7 mouse cellular contexts compared by ENCODE assay signal in genomic region chr9:44408693-44409092, GRCm38 (mm10). TPM values are rescaled to one million over a fixed set of nuclear protein-coding genes. Genes with fewer than 3 reads are reported as not detected.
DNase-seq lines count a peak whose midpoint lies in the region; ATAC-seq and TF ChIP-seq lines count a peak whose summit lies in the region.
"Not testable (repeated sequence)": the region's sequence is repeated elsewhere in the genome, so short reads cannot be mapped to it uniquely, and the experiment has no call there.

No protein-coding gene starts in this region.

- not testable (repeated sequence) for ATAC-seq in forebrain, embryonic 14.5 days; heart, embryonic 16.5 days (replicated peaks; ENCODE audit: extremely low read depth, insufficient read depth, low FRiP score); intestine, embryonic 16.5 days; limb, embryonic 14.5 days (ENCODE audit: low FRiP score, low read depth); lung, embryonic 16.5 days (ENCODE audit: low read depth)

- H3K9me3 ChIP-seq in embryonic facial prominence, embryonic 10.5 days; forebrain, embryonic 14.5 days (replicated peaks; ENCODE audit: control insufficient read depth, low read length); heart, embryonic 16.5 days (replicated peaks; ENCODE audit: control insufficient read depth, low read length); intestine, embryonic 16.5 days (ENCODE audit: control insufficient read depth, low read length); limb, embryonic 14.5 days (ENCODE audit: control insufficient read depth, low read length); lung, embryonic 16.5 days (ENCODE audit: control insufficient read depth, low read length): not testable (repeated sequence)

- not testable (repeated sequence) for H3K27me3 ChIP-seq in embryonic facial prominence, embryonic 10.5 days (replicated peaks; ENCODE audit: low read depth, poor library complexity, severe bottlenecking); forebrain, embryonic 14.5 days (replicated peaks; ENCODE audit: control insufficient read depth, insufficient read depth, low read length); heart, embryonic 16.5 days (ENCODE audit: control insufficient read depth, insufficient read depth, low read length); intestine, embryonic 16.5 days (replicated peaks; ENCODE audit: control insufficient read depth, insufficient read depth, low read length); limb, embryonic 14.5 days (ENCODE audit: control insufficient read depth, insufficient read depth, low read length); lung, embryonic 16.5 days (ENCODE audit: control insufficient read depth, insufficient read depth, low read depth, low read length); myocyte (ENCODE audit: control insufficient read depth, insufficient read depth, insufficient read length)

- H3K4me2 ChIP-seq in forebrain, embryonic 14.5 days (ENCODE audit: low read length) = peak overlapping the region; percentile 76
- H3K4me2 ChIP-seq in heart, embryonic 16.5 days (ENCODE audit: low read depth, low read length) = peak overlapping the region; percentile 80
- H3K4me2 ChIP-seq in intestine, embryonic 16.5 days (ENCODE audit: low read depth, low read length) = peak overlapping the region; percentile 63
- peak overlapping the region; percentile 51 for H3K4me2 ChIP-seq in limb, embryonic 14.5 days (replicated peaks; ENCODE audit: low read depth, low read length, severe bottlenecking)
- H3K4me2 ChIP-seq in lung, embryonic 16.5 days (ENCODE audit: low read depth, low read length) = peak overlapping the region; percentile 81
- H3K4me2 ChIP-seq in myocyte (ENCODE audit: low read depth) = peak overlapping the region; percentile 93

- TF ChIP-seq POLR2A in limb, embryonic 14.5 days (IDR thresholded peaks at IDR 0.05; ENCODE audit: borderline replicate concordance, extremely low read depth, insufficient read depth, insufficient read length); myocyte (IDR thresholded peaks at IDR 0.05; ENCODE audit: insufficient read length, low read depth): not testable (repeated sequence)

- peaks cover 17% of the 10 kb centered on the region for H3K4me1 ChIP-seq in embryonic facial prominence, embryonic 10.5 days
- H3K4me1 ChIP-seq in forebrain, embryonic 14.5 days (ENCODE audit: control insufficient read depth, insufficient read depth, low read length); intestine, embryonic 16.5 days (ENCODE audit: control insufficient read depth, insufficient read depth, low read length); limb, embryonic 14.5 days (ENCODE audit: control insufficient read depth, insufficient read depth, low read length); lung, embryonic 16.5 days (replicated peaks; ENCODE audit: control insufficient read depth, insufficient read depth, low read length): not testable (repeated sequence)
- peaks cover 19% of the 10 kb centered on the region for H3K4me1 ChIP-seq in heart, embryonic 16.5 days (ENCODE audit: control insufficient read depth, insufficient read depth, low read length)

- H3K9ac ChIP-seq in forebrain, embryonic 14.5 days (ENCODE audit: low read length); heart, embryonic 16.5 days (ENCODE audit: low read length): not testable (repeated sequence)
- peak overlapping the region; percentile 87 for H3K9ac ChIP-seq in intestine, embryonic 16.5 days (ENCODE audit: low read depth, low read length)
- H3K9ac ChIP-seq in limb, embryonic 14.5 days (ENCODE audit: low read depth, low read length, severe bottlenecking) = peak overlapping the region; percentile 82; the same call in 1 of the 2 replicates
- H3K9ac ChIP-seq in lung, embryonic 16.5 days (ENCODE audit: low read length) = peak overlapping the region; percentile 92

- peaks cover 48% of the 10 kb centered on the region for H3K79me2 ChIP-seq in myocyte (ENCODE audit: control insufficient read depth, insufficient read depth)

- not testable (repeated sequence) for H3K27ac ChIP-seq in embryonic facial prominence, embryonic 10.5 days (replicated peaks); forebrain, embryonic 14.5 days (ENCODE audit: low read depth, low read length); heart, embryonic 16.5 days (ENCODE audit: low read length); intestine, embryonic 16.5 days (ENCODE audit: low read length); limb, embryonic 14.5 days (replicated peaks; ENCODE audit: low read depth, low read length); lung, embryonic 16.5 days (ENCODE audit: low read length)

- H3K4me3 ChIP-seq in embryonic facial prominence, embryonic 10.5 days = peak overlapping the region; percentile 81
- peak overlapping the region; percentile 81 for H3K4me3 ChIP-seq in forebrain, embryonic 14.5 days (ENCODE audit: low read depth, low read length)
- H3K4me3 ChIP-seq in heart, embryonic 16.5 days (ENCODE audit: low read length) = peak overlapping the region; percentile 76
- peak overlapping the region; percentile 76 for H3K4me3 ChIP-seq in intestine, embryonic 16.5 days (ENCODE audit: low read length)
- peak overlapping the region; percentile 81 for H3K4me3 ChIP-seq in limb, embryonic 14.5 days (replicated peaks; ENCODE audit: low read length)
- peak overlapping the region; percentile 89 for H3K4me3 ChIP-seq in lung, embryonic 16.5 days (ENCODE audit: low read length)
- peak overlapping the region; percentile 97 for H3K4me3 ChIP-seq in myocyte

- H3ac ChIP-seq in myocyte (ENCODE audit: control insufficient read depth, insufficient read length) = not testable (repeated sequence)

- 85% methylated on average over 9 of the region's 9 CpGs for WGBS in embryonic facial prominence, embryonic 10.5 days
- WGBS in forebrain, embryonic 14.5 days = 79% methylated on average over 9 of the region's 9 CpGs
- WGBS in heart, embryonic 16.5 days = 71% methylated on average over 9 of the region's 9 CpGs
- 76% methylated on average over 9 of the region's 9 CpGs for WGBS in intestine, embryonic 16.5 days
- 76% methylated on average over 9 of the region's 9 CpGs for WGBS in limb, embryonic 14.5 days
- WGBS in lung, embryonic 16.5 days = 77% methylated on average over 9 of the region's 9 CpGs

- H3K36me3 ChIP-seq in embryonic facial prominence, embryonic 10.5 days (replicated peaks) = peaks cover 78% of the 10 kb centered on the region
- peaks cover 67% of the 10 kb centered on the region for H3K36me3 ChIP-seq in forebrain, embryonic 14.5 days (ENCODE audit: control insufficient read depth, insufficient read depth, low read length)
- peaks cover 59% of the 10 kb centered on the region for H3K36me3 ChIP-seq in heart, embryonic 16.5 days (ENCODE audit: control insufficient read depth, insufficient read depth)
- peaks cover 25% of the 10 kb centered on the region for H3K36me3 ChIP-seq in intestine, embryonic 16.5 days (ENCODE audit: control insufficient read depth, insufficient read depth, low read length)
- peaks cover 65% of the 10 kb centered on the region for H3K36me3 ChIP-seq in limb, embryonic 14.5 days (ENCODE audit: control insufficient read depth, insufficient read depth, low read length)
- H3K36me3 ChIP-seq in lung, embryonic 16.5 days (ENCODE audit: control insufficient read depth, insufficient read depth, low read length) = peaks cover 44% of the 10 kb centered on the region
- H3K36me3 ChIP-seq in myocyte (ENCODE audit: control insufficient read depth, insufficient read depth) = peaks cover 50% of the 10 kb centered on the region

- not testable (repeated sequence) for DNase-seq in embryonic facial prominence, embryonic 10.5 days (ENCODE audit: low spot score); forebrain, embryonic 14.5 days (ENCODE audit: low spot score); limb, embryonic 14.5 days (ENCODE audit: low spot score)

RNA-seq across cellular contexts. Expression of gene Trappc4, which starts 1.3 kb away (rescaled TPM):
- 178 and 179 TPM in 2 replicates for polyA plus RNA-seq in embryonic facial prominence, embryonic 10.5 days (2016; fragmentation: Nextera tagmentation; extraction: Ambion mirVana)
- polyA plus RNA-seq in forebrain, embryonic 14.5 days (2014; fragmentation: Nextera tagmentation; extraction: Ambion mirVana) = 327 and 347 TPM in 2 replicates
- 84.4 and 90.3 TPM in 2 replicates for polyA plus RNA-seq in heart, embryonic 16.5 days (2015; fragmentation: Nextera tagmentation; extraction: Ambion mirVana)
- polyA plus RNA-seq in intestine, embryonic 16.5 days (2015; fragmentation: Nextera tagmentation; extraction: Ambion mirVana) = 110 and 122 TPM in 2 replicates
- 81.5 and 85.7 TPM in 2 replicates for polyA plus RNA-seq in limb, embryonic 14.5 days (2012; rRNA removed)
- 127 and 144 TPM in 2 replicates for polyA plus RNA-seq in limb, embryonic 14.5 days (2014; fragmentation: Nextera tagmentation; extraction: Ambion mirVana)
- polyA plus RNA-seq in lung, embryonic 16.5 days (2015; fragmentation: Nextera tagmentation; extraction: Ambion mirVana) = 131 and 135 TPM in 2 replicates
- polyA plus RNA-seq in myocyte (2012; fragmentation: generic; extraction: Trizol) = 119 TPM

RNA-seq across cellular contexts. Expression of gene Rps25, which starts 1.8 kb away (rescaled TPM):
- polyA plus RNA-seq in embryonic facial prominence, embryonic 10.5 days (2016; fragmentation: Nextera tagmentation; extraction: Ambion mirVana) = 2,417 and 2,419 TPM in 2 replicates
- 1,391 and 1,749 TPM in 2 replicates for polyA plus RNA-seq in forebrain, embryonic 14.5 days (2014; fragmentation: Nextera tagmentation; extraction: Ambion mirVana)
- polyA plus RNA-seq in heart, embryonic 16.5 days (2015; fragmentation: Nextera tagmentation; extraction: Ambion mirVana) = 862 and 919 TPM in 2 replicates
- 1,622 and 1,645 TPM in 2 replicates for polyA plus RNA-seq in intestine, embryonic 16.5 days (2015; fragmentation: Nextera tagmentation; extraction: Ambion mirVana)
- 680 and 1,089 TPM in 2 replicates for polyA plus RNA-seq in limb, embryonic 14.5 days (2012; rRNA removed)
- polyA plus RNA-seq in limb, embryonic 14.5 days (2014; fragmentation: Nextera tagmentation; extraction: Ambion mirVana) = 2,627 and 2,837 TPM in 2 replicates
- 1,846 and 1,855 TPM in 2 replicates for polyA plus RNA-seq in lung, embryonic 16.5 days (2015; fragmentation: Nextera tagmentation; extraction: Ambion mirVana)
- polyA plus RNA-seq in myocyte (2012; fragmentation: generic; extraction: Trizol) = 1,955 TPM

RNA-seq across cellular contexts. Expression of gene Ccdc84, which starts 9.7 kb away (rescaled TPM):
- 21.6 and 28.4 TPM in 2 replicates for polyA plus RNA-seq in embryonic facial prominence, embryonic 10.5 days (2016; fragmentation: Nextera tagmentation; extraction: Ambion mirVana)
- polyA plus RNA-seq in forebrain, embryonic 14.5 days (2014; fragmentation: Nextera tagmentation; extraction: Ambion mirVana) = 21.6 and 25.2 TPM in 2 replicates
- 21.3 and 23.5 TPM in 2 replicates for polyA plus RNA-seq in heart, embryonic 16.5 days (2015; fragmentation: Nextera tagmentation; extraction: Ambion mirVana)
- polyA plus RNA-seq in intestine, embryonic 16.5 days (2015; fragmentation: Nextera tagmentation; extraction: Ambion mirVana) = 23.3 and 25.9 TPM in 2 replicates
- 54.3 and 57.3 TPM in 2 replicates for polyA plus RNA-seq in limb, embryonic 14.5 days (2012; rRNA removed)
- polyA plus RNA-seq in limb, embryonic 14.5 days (2014; fragmentation: Nextera tagmentation; extraction: Ambion mirVana) = 24.8 and 25.4 TPM in 2 replicates
- polyA plus RNA-seq in lung, embryonic 16.5 days (2015; fragmentation: Nextera tagmentation; extraction: Ambion mirVana) = 32.5 TPM in 2 replicates
- polyA plus RNA-seq in myocyte (2012; fragmentation: generic; extraction: Trizol) = 15.6 TPM

RNA-seq across cellular contexts. Expression of gene Slc37a4, which starts 12.0 kb away (rescaled TPM):
- 13.4 and 16.1 TPM in 2 replicates for polyA plus RNA-seq in embryonic facial prominence, embryonic 10.5 days (2016; fragmentation: Nextera tagmentation; extraction: Ambion mirVana)
- polyA plus RNA-seq in forebrain, embryonic 14.5 days (2014; fragmentation: Nextera tagmentation; extraction: Ambion mirVana) = 39.5 and 42.0 TPM in 2 replicates
- polyA plus RNA-seq in heart, embryonic 16.5 days (2015; fragmentation: Nextera tagmentation; extraction: Ambion mirVana) = 37.8 and 42.0 TPM in 2 replicates
- 87.2 and 101 TPM in 2 replicates for polyA plus RNA-seq in intestine, embryonic 16.5 days (2015; fragmentation: Nextera tagmentation; extraction: Ambion mirVana)
- polyA plus RNA-seq in limb, embryonic 14.5 days (2012; rRNA removed) = 17.5 and 21.6 TPM in 2 replicates
- 12.5 and 16.0 TPM in 2 replicates for polyA plus RNA-seq in limb, embryonic 14.5 days (2014; fragmentation: Nextera tagmentation; extraction: Ambion mirVana)
- polyA plus RNA-seq in lung, embryonic 16.5 days (2015; fragmentation: Nextera tagmentation; extraction: Ambion mirVana) = 19.9 and 21.9 TPM in 2 replicates
- polyA plus RNA-seq in myocyte (2012; fragmentation: generic; extraction: Trizol) = 20.8 TPM

RNA-seq across cellular contexts. Expression of gene Hyou1, which starts 29.4 kb away (rescaled TPM):
- 43.8 and 46.7 TPM in 2 replicates for polyA plus RNA-seq in embryonic facial prominence, embryonic 10.5 days (2016; fragmentation: Nextera tagmentation; extraction: Ambion mirVana)
- polyA plus RNA-seq in forebrain, embryonic 14.5 days (2014; fragmentation: Nextera tagmentation; extraction: Ambion mirVana) = 17.8 and 27.2 TPM in 2 replicates
- polyA plus RNA-seq in heart, embryonic 16.5 days (2015; fragmentation: Nextera tagmentation; extraction: Ambion mirVana) = 14.6 and 18.0 TPM in 2 replicates
- 36.5 and 41.2 TPM in 2 replicates for polyA plus RNA-seq in intestine, embryonic 16.5 days (2015; fragmentation: Nextera tagmentation; extraction: Ambion mirVana)
- polyA plus RNA-seq in limb, embryonic 14.5 days (2012; rRNA removed) = 64.1 and 64.4 TPM in 2 replicates
- polyA plus RNA-seq in limb, embryonic 14.5 days (2014; fragmentation: Nextera tagmentation; extraction: Ambion mirVana) = 27.5 and 28.5 TPM in 2 replicates
- 38.2 and 42.0 TPM in 2 replicates for polyA plus RNA-seq in lung, embryonic 16.5 days (2015; fragmentation: Nextera tagmentation; extraction: Ambion mirVana)
- 45.9 TPM for polyA plus RNA-seq in myocyte (2012; fragmentation: generic; extraction: Trizol)
